Mouse (Mus musculus): Measurements from ENCODE around the gene Gm20388. TPM values are rescaled to one million over a fixed set of nuclear protein-coding genes. Genes with fewer than 3 reads are reported as not detected.
A peak's percentile ranks its signal among the peaks of the same experiment; 100 is the strongest.
"Not testable (repeated sequence)": the region's sequence is repeated elsewhere in the genome, so short reads cannot be mapped to it uniquely, and the experiment has no call there.

Gm20388 gene
- polyA plus RNA-seq, 1 experiment from 2014 or later = 1.7 TPM

DNA sequence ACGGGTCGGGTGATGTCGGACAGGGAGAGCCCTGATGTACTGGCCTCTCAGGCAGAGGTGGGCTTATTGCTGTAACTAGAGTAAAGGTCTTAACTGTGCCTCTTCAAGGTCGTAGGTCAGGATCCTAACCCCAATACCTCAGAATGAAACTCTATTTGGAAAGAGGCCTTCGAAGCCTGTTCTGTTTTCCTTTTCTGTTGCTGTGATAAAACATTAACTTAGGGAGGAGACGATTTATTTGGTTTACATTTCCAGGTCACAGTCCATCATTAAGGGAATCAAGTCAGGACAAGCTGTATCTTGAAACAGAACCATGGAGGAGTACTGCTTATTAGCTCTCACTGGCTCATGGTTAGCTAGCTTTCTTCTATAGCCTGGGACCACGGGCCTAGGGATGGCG lies 4242.1 kb downstream of the Gm20388 start:
- 92% methylated on average over 8 of the region's 8 CpGs for WGBS
- Histone ChIP-seq H3K9me3 (no peaks in the 10 kb centered on the region), H3K36me3 (no peaks in the 10 kb centered on the region), H3K4me1 (replicated peaks) (no peaks in the 10 kb centered on the region), H3K27me3 (ENCODE audit: insufficient read depth, poor library complexity, severe bottlenecking) (no peaks in the 10 kb centered on the region), H3K4me3 (no peak overlapping the region), H3K27ac (no peak overlapping the region)
- no peak for DNase-seq (ENCODE audit: low spot score)

DNA sequence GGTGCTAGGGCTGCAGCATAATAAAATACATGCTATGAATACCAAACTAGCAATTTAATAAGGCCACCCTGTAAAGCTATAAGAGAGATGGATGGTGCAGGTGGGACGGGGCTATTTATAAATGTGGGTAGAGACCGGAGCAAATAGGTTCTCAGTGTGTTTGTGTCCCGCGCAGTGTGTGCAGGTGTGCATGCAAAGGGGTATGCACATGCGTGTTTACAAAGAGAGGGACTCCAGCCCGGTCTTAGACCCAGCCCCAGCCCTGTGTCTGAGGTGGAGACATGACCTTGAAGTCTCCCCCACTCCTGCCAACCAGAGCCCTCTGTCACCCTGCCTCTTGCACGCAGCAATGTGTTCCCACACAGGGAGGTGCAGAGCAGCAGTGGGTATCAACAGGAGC lies 4245.7 kb downstream of the Gm20388 start:
- 89% methylated on average over 7 of the region's 7 CpGs for WGBS
- H3K36me3 ChIP-seq = no peaks in the 10 kb centered on the region
- H3K4me1 ChIP-seq (replicated peaks) = no peaks in the 10 kb centered on the region
- no peak overlapping the region for H3K27ac ChIP-seq
- no peaks in the 10 kb centered on the region for H3K27me3 ChIP-seq (ENCODE audit: insufficient read depth, poor library complexity, severe bottlenecking)
- DNase-seq (ENCODE audit: low spot score) = no peak
- no peak overlapping the region for H3K4me3 ChIP-seq
- H3K9me3 ChIP-seq = no peaks in the 10 kb centered on the region

DNA sequence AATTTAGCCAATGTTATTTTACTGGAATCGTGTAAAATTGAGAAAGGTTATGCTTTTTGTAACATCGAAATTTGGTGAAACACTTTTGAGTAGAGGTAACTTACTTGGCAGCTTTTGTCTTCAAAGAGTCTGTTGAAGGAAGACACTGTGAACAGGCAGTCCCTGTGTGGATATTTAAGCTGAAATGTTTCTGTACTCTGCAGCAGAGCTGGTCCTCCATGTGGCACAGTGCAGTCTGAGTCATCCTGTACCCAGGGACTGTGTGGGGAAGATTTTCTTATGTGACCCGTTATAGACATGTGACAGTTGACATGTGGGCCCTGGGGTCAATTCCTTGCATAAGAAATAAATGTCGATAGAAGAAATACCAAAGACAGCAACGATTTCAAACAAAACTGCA lies 4251.0 kb downstream of the Gm20388 start:
- Histone ChIP-seq H3K36me3 (no peaks in the 10 kb centered on the region), H3K4me1 (replicated peaks) (no peaks in the 10 kb centered on the region), H3K4me3 (no peak overlapping the region), H3K27ac (no peak overlapping the region), H3K27me3 (ENCODE audit: insufficient read depth, poor library complexity, severe bottlenecking) (no peaks in the 10 kb centered on the region), H3K9me3 (no peaks in the 10 kb centered on the region)
- DNase-seq (ENCODE audit: low spot score) = no peak
- WGBS = 87% methylated on average over 5 of the region's 5 CpGs

DNA sequence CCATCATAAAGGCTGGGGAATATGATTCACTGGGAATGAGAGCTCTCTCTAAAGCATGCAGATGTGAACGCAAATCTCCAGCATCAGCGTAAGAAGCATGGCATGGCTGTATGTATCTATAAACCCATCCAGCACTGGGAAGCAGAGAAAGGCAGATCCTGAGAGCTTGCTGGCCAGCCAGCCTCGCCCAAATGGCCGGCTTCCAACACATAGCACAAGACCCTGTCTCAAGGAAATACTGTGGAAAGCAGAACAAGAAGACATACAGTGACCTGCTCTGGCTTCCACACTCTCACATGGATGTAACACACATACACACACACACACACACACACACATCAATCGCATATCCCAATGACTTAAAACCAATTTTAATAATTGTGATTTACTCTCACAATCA lies 4252.6 kb downstream of the Gm20388 start:
- Histone ChIP-seq H3K36me3 (no peaks in the 10 kb centered on the region), H3K27me3 (ENCODE audit: insufficient read depth, poor library complexity, severe bottlenecking) (no peaks in the 10 kb centered on the region), H3K27ac (no peak overlapping the region), H3K9me3 (no peaks in the 10 kb centered on the region), H3K4me1 (replicated peaks) (no peaks in the 10 kb centered on the region), H3K4me3 (no peak overlapping the region)
- DNase-seq (ENCODE audit: low spot score) = no peak
- WGBS = 91% methylated on average over 5 of the region's 5 CpGs

DNA sequence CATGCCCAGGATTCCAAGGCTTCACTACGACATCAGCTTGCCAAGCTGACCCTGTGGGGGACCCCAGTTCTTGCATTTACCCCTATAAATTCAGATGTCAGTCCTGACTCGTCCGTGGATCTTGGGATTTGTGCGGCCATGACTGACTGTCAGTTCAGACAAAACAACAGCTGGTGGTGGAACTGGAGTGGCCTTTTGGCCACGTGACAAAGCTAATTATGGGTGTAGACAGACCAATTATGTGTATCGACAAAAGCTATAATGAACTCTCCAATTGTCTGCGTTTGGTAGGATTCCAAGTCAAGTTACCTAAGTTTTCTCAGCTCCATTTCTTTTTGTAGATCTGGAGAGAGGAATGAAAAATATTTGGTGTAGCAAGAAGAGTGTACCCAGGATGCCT lies 4259.1 kb downstream of the Gm20388 start:
- Histone ChIP-seq H3K9me3 (no peaks in the 10 kb centered on the region), H3K27me3 (ENCODE audit: insufficient read depth, poor library complexity, severe bottlenecking) (no peaks in the 10 kb centered on the region), H3K27ac (no peak overlapping the region), H3K4me3 (no peak overlapping the region), H3K4me1 (replicated peaks) (peaks cover 14% of the 10 kb centered on the region), H3K36me3 (no peaks in the 10 kb centered on the region)
- WGBS = 73% methylated on average over 7 of the region's 7 CpGs
- DNase-seq (ENCODE audit: low spot score) = no peak

DNA sequence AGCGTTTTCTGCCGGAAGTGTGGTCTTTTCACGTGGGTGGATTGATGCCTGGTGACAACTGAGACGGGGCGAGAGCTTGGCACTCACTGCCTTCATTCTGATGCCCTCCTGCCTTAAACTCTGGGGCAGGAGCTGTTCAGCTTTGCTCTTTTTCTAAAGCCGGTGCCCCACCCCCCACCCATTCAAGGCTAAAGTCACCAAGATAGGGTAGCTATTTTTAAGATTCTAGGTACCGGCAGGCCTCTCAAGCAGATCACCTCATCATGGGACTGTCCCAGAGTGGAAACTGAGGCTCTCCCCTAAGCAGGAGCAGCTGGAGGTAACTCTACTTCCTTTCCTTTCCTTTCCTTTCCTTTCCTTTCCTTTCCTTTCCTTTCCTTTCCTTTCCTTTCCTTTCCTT lies 4260.0 kb downstream of the Gm20388 start:
- 87% methylated on average over 7 of the region's 7 CpGs for WGBS
- DNase-seq (ENCODE audit: low spot score) = no peak
- peaks cover 14% of the 10 kb centered on the region for H3K4me1 ChIP-seq (replicated peaks)
- H3K9me3 ChIP-seq = no peaks in the 10 kb centered on the region
- no peak overlapping the region for H3K4me3 ChIP-seq
- H3K36me3 ChIP-seq = no peaks in the 10 kb centered on the region
- no peaks in the 10 kb centered on the region for H3K27me3 ChIP-seq (ENCODE audit: insufficient read depth, poor library complexity, severe bottlenecking)
- H3K27ac ChIP-seq = no peak overlapping the region

DNA sequence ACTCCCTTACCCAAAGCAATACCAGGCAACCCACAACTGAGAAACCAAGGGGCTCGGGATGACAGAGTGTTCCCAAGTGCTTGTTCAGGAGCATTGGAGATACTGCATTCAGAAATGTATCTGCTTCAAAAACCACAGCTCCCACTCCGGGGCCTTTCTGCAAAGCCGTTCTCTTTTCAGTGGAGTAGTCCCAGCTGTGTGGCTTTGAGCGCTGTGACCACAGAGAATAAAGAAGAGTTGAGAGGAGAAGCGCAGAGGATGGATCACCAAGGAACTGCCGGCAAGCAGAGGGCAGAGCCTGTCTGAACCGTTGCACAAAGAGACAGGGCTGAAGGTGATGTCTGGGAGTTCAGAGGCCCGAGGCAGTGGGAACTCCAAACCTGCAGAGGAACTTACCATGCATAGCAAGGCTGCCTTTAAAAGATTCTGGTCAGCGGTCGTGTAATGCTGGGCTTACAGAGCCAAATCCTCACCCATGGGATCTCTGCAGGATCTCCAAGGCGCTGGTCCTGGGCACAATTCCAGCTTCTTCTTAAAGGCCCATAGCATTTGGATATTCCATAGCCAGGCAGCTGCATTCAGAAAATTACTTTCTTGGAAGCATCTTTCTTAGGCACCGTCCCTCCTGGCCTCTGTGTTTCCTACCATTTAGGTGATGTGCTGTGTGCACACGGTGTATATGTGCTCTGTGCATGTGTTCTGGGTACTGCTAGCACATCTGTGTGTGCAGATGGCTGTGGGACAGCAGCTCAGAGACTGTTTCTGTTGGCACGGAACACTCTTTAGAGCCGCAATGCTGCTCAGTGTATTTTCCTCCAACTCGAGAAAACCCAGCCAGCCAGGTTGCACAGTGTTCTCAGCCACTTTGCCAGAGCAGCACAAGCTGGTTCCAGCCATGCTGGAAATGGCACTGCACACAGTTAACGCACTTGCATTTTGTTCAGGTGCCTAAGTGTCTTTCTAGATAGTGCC lies 4261.2 kb downstream of the Gm20388 start:
- H3K4me3 ChIP-seq = no peak overlapping the region
- peaks cover 14% of the 10 kb centered on the region for H3K4me1 ChIP-seq (replicated peaks)
- no peaks in the 10 kb centered on the region for H3K9me3 ChIP-seq
- no peaks in the 10 kb centered on the region for H3K36me3 ChIP-seq
- WGBS = 71% methylated on average over 17 of the region's 17 CpGs
- no peak for DNase-seq (ENCODE audit: low spot score)
- H3K27me3 ChIP-seq (ENCODE audit: insufficient read depth, poor library complexity, severe bottlenecking) = no peaks in the 10 kb centered on the region
- H3K27ac ChIP-seq = no peak overlapping the region

DNA sequence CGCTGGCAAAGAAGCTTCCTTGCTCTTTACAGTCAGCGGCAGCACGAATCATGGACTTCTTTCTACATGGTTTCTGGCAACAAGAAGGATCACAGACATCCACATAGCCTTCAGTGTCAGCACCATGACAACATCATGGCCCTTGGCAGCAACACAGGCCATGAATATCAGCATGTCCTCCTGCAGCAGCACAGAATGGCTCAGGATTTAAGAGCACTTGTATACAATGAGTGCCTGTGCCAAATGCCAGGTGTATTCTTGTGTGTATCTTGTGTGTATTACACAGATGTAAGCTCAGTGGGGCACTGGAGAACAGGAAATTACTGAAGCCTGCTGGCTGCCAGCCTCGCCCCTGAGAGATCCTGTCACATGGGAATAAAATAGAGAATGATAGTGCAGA lies 4263.0 kb downstream of the Gm20388 start:
- H3K9me3 ChIP-seq = no peaks in the 10 kb centered on the region
- WGBS = 91% methylated on average over 4 of the region's 4 CpGs
- peaks cover 14% of the 10 kb centered on the region for H3K4me1 ChIP-seq (replicated peaks)
- no peaks in the 10 kb centered on the region for H3K27me3 ChIP-seq (ENCODE audit: insufficient read depth, poor library complexity, severe bottlenecking)
- DNase-seq (ENCODE audit: low spot score) = no peak
- H3K27ac ChIP-seq = no peak overlapping the region
- H3K4me3 ChIP-seq = no peak overlapping the region
- H3K36me3 ChIP-seq = no peaks in the 10 kb centered on the region

DNA sequence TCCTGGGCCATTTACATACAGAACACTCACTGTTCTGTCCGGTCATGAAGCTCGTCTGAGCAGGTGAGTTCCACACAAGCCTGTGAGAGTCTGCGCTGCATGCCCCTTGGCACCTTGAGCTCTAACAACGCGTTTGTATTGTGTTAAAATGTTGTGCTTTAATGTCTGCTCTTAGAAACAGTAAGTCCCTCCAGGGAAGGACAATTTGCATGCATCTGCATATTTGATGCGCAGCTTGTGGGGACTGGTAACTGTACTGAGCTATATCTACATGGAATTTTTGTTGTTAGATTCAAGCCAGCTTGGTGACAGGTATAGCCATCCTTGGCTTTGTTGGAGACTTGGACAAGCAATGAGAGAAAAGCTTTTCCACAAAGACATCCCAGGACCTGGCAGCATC lies 4265.5 kb downstream of the Gm20388 start:
- H3K4me3 ChIP-seq = no peak overlapping the region
- no peaks in the 10 kb centered on the region for H3K9me3 ChIP-seq
- H3K4me1 ChIP-seq (replicated peaks) = peaks cover 24% of the 10 kb centered on the region
- H3K36me3 ChIP-seq = no peaks in the 10 kb centered on the region
- no peak for DNase-seq (ENCODE audit: low spot score)
- 88% methylated on average over 6 of the region's 6 CpGs for WGBS
- no peaks in the 10 kb centered on the region for H3K27me3 ChIP-seq (ENCODE audit: insufficient read depth, poor library complexity, severe bottlenecking)
- no peak overlapping the region for H3K27ac ChIP-seq

DNA sequence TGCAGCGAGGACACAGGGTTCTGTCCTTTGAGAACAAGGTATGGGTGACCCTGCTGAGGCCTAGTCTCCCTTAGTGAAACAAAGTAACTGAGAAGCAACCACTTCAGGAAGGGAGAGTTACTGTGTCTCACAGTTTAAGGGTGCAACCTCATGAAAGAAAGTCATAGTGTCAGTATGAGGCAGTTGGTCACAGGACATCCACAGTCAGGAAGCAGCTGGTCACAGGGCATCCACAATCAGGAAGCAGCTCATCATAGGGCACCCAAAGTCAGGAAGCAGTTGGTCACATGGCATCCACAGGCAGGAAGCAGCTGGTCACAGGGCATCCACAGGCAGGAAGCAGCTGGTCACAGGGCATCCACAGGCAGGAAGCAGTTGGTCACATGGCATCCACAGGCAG lies 4266.5 kb downstream of the Gm20388 start:
- 87% methylated on average over 1 of the region's 1 CpGs for WGBS
- not testable (repeated sequence) for H3K27ac ChIP-seq; DNase-seq (ENCODE audit: low spot score)

DNA sequence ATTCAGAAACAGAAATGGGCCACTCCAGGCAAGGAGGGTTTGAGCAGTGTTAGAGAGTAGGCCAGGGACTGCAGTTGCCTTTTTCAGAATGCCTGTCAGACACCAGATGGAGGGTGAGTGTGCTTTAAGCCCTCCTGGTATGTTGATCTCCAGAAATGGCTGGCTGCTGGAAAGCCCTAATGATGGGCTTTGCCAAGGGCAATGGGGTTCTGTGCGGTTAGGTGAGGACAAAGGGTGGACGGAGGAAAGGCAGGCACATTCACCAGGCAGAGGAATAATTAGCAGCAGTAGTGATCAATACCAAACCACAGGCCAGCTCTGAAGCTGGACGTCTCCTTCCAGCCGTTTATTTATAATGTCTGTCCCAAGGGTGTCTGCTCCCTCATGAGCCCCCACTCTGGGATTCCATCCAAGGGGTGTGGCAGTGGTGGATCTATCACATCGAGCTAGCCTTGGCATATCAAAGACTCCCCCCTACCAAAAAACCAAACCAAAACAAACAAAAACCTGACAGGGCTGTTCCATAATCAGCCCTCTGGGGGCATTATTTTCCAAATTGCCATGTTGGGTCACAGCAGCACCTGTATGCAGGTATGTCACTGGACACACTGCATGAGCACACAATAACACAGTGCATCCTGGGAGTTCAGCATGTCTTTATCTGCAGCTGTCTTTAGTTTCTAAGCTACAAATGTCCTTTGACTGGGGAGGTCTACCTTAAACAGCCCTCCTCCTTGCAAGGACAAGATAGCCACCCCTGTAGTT lies 4270.2 kb downstream of the Gm20388 start:
- no peaks in the 10 kb centered on the region for H3K9me3 ChIP-seq
- H3K27me3 ChIP-seq (ENCODE audit: insufficient read depth, poor library complexity, severe bottlenecking) = no peaks in the 10 kb centered on the region
- no peak overlapping the region for H3K4me3 ChIP-seq
- no peak for DNase-seq (ENCODE audit: low spot score)
- no peaks in the 10 kb centered on the region for H3K36me3 ChIP-seq
- H3K27ac ChIP-seq = 0 out of 2 replicates have a peak overlapping the region, but pooled peaks have one; percentile 50
- 78% methylated on average over 5 of the region's 5 CpGs for WGBS
- H3K4me1 ChIP-seq (replicated peaks) = peaks cover 23% of the 10 kb centered on the region

More for the DNA sequence above, 4266.5 kb downstream of the Gm20388 start:
- H3K36me3 ChIP-seq; H3K4me3 ChIP-seq; H3K9me3 ChIP-seq; H3K27me3 ChIP-seq (ENCODE audit: insufficient read depth, poor library complexity, severe bottlenecking): not testable (repeated sequence)
- H3K4me1 ChIP-seq (replicated peaks) = peaks cover 14% of the 10 kb centered on the region; the same call in 1 of the 2 replicates

DNA sequence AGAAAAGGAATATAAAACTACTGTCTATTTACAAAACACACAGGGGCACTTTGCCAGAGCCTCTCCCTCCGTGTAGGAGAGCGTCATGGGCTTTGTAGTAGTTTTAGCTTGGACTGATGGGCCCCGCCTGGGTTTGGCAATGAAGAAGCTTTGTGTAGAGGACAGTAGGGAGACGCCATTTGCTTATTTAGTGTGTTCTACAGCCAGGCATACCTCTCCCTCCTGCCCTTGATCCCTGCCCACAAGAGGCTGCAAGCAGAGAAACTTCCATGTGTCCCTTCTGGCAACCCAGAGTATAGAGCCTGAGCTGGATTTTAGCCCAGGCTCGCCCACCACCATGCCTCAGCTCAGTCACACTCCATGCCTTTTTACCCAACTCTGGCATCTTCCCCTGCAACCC lies 4271.1 kb downstream of the Gm20388 start:
- Histone ChIP-seq H3K4me1 (replicated peaks) (peaks cover 23% of the 10 kb centered on the region), H3K27me3 (ENCODE audit: insufficient read depth, poor library complexity, severe bottlenecking) (no peaks in the 10 kb centered on the region), H3K9me3 (no peaks in the 10 kb centered on the region), H3K4me3 (no peak overlapping the region), H3K36me3 (no peaks in the 10 kb centered on the region), H3K27ac (no peak overlapping the region)
- WGBS = 87% methylated on average over 5 of the region's 5 CpGs
- DNase-seq (ENCODE audit: low spot score) = no peak

DNA sequence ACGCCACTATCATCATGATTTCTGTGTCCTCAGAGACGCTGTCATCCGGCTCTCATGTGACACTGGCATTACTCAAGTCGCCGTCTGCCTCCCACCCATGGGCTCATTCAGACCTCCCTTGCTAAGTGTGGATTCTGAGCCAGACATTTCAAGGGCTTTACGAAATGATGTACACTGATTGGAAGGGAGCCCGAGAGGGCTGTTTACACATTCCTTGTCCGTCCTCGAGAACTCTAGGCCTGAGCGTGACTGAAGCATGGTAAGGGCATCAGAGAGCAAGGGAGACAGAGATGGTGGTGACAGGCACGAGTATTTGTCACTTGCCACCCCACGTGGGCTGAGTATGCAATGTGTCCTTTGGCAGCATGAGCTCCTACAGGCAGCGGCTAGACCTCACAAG lies 4271.6 kb downstream of the Gm20388 start:
- H3K9me3 ChIP-seq = no peaks in the 10 kb centered on the region
- no peak for DNase-seq (ENCODE audit: low spot score)
- H3K27ac ChIP-seq = no peak overlapping the region; the same call in 1 of the 2 replicates
- peaks cover 23% of the 10 kb centered on the region for H3K4me1 ChIP-seq (replicated peaks)
- H3K27me3 ChIP-seq (ENCODE audit: insufficient read depth, poor library complexity, severe bottlenecking) = no peaks in the 10 kb centered on the region
- H3K36me3 ChIP-seq = no peaks in the 10 kb centered on the region
- no peak overlapping the region for H3K4me3 ChIP-seq
- 79% methylated on average over 13 of the region's 13 CpGs for WGBS

Measured in hindbrain, embryonic 10.5 days (tissue).